Mouse (Mus musculus): Measurements from ENCODE around the gene Gm9844. TPM values are rescaled to one million over a fixed set of nuclear protein-coding genes. Genes with fewer than 3 reads are reported as not detected.
A peak's percentile ranks its signal among the peaks of the same experiment; 100 is the strongest.

Gene Gm9844
- total and polyA plus RNA-seq, 3 experiments: 0.54 to 0.95 TPM; not detected in 1

DNA sequence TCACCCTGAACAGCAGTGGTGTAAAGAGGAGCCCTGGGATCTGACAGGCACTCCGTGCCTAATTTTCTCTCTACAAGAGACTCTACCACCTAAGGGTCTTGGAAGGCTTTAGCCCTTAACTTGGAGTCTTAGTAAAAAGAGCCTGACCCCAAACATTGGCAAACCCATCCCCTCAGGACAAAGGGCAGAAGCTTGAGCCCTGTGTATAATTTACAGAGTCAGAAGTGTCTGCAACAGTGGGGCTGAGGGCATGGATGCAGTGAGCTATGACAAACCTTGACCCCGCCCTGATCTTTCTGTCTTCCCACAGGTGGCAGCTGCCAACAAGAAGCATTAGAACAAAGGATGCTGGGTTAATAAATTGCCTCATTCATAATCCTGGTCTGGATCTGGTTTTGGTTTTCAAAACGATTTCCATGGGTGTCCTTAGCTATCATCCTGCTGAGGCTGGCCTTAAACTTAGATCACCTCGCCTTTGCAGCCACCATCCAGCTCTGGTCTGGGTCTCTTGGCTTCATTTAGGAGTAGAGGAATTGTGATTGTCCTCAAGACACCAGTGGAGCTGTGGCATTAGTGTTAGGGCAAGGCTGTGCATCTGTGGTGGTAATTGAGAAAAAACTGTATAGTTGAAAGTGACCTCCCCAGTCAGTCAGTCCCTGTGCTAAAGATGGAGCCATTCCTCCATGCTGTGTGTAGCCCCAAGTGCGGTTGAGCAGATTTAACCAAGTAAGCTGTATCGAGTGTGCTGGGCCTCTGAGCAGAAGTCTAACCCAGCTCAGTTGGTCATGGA lies 27.6 kb downstream of the Gm9844 start:
- Histone ChIP-seq H3K36me3 (ENCODE audit: control insufficient read depth in 1 of 2, insufficient read depth in 2 of 2, low read length in 2 of 2) (peaks cover 8 to 17% of the 10 kb centered on the region in 2 experiments), H3K9me3 (replicated peaks; ENCODE audit: insufficient read depth, low read length) (no peaks in the 10 kb centered on the region), H3K9ac (ENCODE audit: control insufficient read depth, low read depth, low read length, poor library complexity, severe bottlenecking) (no peak overlapping the region), H3K27ac (ENCODE audit: control insufficient read depth, low read depth, low read length) (peak overlapping the region; percentile 5; the same call in 1 of the 2 replicates), H3K4me1 (ENCODE audit: control insufficient read depth in 1 of 2, insufficient read depth in 2 of 2, low read length in 2 of 2) (peaks cover 0 to 15% of the 10 kb centered on the region in 2 experiments; a peak in 2 of 4 replicates), H3K4me3 (ENCODE audit: control insufficient read depth in 1 of 2, insufficient read depth in 1 of 2, low read depth in 2 of 2, low read length in 2 of 2) (no peak overlapping the region), H3K27me3 (ENCODE audit: control insufficient read depth in 1 of 2, insufficient read depth in 2 of 2, low read length in 2 of 2) (no peaks in the 10 kb centered on the region), H3K79me2 (ENCODE audit: control insufficient read depth, insufficient read depth, low read length, poor library complexity) (peaks cover 34% of the 10 kb centered on the region)
- peak; percentile 41 for DNase-seq (ENCODE audit: low read depth, low spot score)
- TF ChIP-seq ZC3H11A (IDR thresholded peaks at IDR 0.05; ENCODE audit: low read depth, low read length) (no peak), MXI1 (IDR thresholded peaks at IDR 0.05; ENCODE audit: low read depth, low read length) (no peak), POLR2AphosphoS5 (IDR thresholded peaks at IDR 0.05; ENCODE audit: borderline replicate concordance, low read depth, low read length) (peak; percentile 17; the same call in 1 of the 2 replicates)

DNA sequence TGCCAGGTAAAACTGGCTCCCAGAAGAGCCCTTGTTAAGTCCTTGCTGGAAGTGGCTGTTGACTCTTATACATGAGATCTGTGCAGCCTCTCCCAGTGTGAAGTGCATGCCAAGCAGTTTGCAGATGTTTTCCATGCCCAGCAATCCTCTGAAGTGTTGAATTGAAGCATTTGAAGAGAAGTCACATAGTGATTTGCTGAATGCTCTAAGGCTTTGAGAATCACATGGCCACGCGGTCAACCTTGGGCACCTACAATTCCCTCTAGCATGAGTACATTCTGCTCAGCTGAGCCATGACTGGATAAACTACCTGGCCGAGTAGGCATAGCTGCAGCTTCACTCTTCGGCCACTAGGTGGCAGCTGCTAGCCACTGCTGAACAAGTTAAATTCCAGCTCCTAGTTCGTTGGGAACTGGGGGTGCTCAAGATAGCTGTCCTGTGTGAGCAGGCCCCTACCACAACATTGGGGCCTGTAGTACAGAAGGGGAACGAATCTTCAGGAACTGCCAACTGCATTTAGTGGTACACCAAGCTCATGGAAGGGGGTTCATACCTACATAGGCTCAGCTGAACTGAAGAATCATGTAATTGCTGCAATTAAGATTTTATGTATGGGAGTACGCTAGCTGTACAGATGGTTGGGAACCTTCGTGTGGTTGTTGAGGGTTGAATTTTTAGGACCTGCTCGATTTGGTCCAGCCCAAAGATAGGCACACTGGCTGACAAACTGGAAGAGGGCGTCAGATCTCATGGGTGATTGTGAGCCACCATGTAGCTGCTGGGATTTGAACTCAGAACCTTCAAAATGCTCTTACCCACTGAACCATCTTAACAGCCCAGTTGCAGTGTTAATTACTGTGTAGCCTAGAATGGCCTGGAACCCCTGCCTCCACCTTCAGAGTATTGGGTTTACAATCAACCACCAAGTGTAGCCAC lies 28.5 kb downstream of the Gm9844 start:
- Histone ChIP-seq H3K9me3 (replicated peaks; ENCODE audit: insufficient read depth, low read length) (no peaks in the 10 kb centered on the region), H3K9ac (ENCODE audit: control insufficient read depth, low read depth, low read length, poor library complexity, severe bottlenecking) (no peak overlapping the region), H3K79me2 (ENCODE audit: control insufficient read depth, insufficient read depth, low read length, poor library complexity) (peaks cover 25% of the 10 kb centered on the region), H3K4me3 (ENCODE audit: control insufficient read depth in 1 of 2, insufficient read depth in 1 of 2, low read depth in 2 of 2, low read length in 2 of 2) (no peak overlapping the region), H3K27ac (ENCODE audit: control insufficient read depth, low read depth, low read length) (peak overlapping the region; percentile 5), H3K4me1 (ENCODE audit: control insufficient read depth in 1 of 2, insufficient read depth in 2 of 2, low read length in 2 of 2) (peaks cover 0 to 15% of the 10 kb centered on the region in 2 experiments; a peak in 2 of 4 replicates), H3K36me3 (ENCODE audit: control insufficient read depth in 1 of 2, insufficient read depth in 2 of 2, low read length in 2 of 2) (peaks cover 7 to 17% of the 10 kb centered on the region in 2 experiments), H3K27me3 (ENCODE audit: control insufficient read depth in 1 of 2, insufficient read depth in 2 of 2, low read length in 2 of 2) (no peaks in the 10 kb centered on the region)
- DNase-seq (ENCODE audit: low read depth, low spot score): peak; percentile 92
- TF ChIP-seq POLR2AphosphoS5 (IDR thresholded peaks at IDR 0.05; ENCODE audit: borderline replicate concordance, low read depth, low read length) (peak; percentile 96; the same call in 1 of the 2 replicates), USF2 (IDR thresholded peaks at IDR 0.05; ENCODE audit: borderline replicate concordance in 1 of 2, insufficient read depth in 1 of 2, low read depth in 1 of 2, low read length in 2 of 2) (no peak), ZNF384 (IDR thresholded peaks at IDR 0.05; ENCODE audit: low read depth, low read length) (no peak), MEF2A (IDR thresholded peaks at IDR 0.05; ENCODE audit: extremely low read depth, insufficient replicate concordance, low read depth, low read length, poor library complexity, severe bottlenecking) (no peak), POLR2A (IDR thresholded peaks at IDR 0.05; ENCODE audit: control insufficient read depth in 1 of 2, insufficient read depth in 1 of 2, low read depth in 1 of 2, low read length in 2 of 2, poor library complexity in 1 of 2) (peak in 1 of 2 experiments; percentile 85), MAX (IDR thresholded peaks at IDR 0.05; ENCODE audit: low read length) (no peak), CTCF (IDR thresholded peaks at IDR 0.05 in 2 of 3, conservative IDR thresholded peaks at IDR 0.05 in 1 of 3; ENCODE audit: control insufficient read depth in 1 of 3, insufficient read depth in 1 of 3, low read depth in 2 of 3, low read length in 3 of 3, poor library complexity in 1 of 3, severe bottlenecking in 1 of 3) (peak in 2 of 3 experiments; percentile 88 to 99; a peak in 4 of 6 replicates)
